Mouse (Mus musculus): Measurements from ENCODE around the gene Atp6v1d.

Gene Atp6v1d

DNA sequence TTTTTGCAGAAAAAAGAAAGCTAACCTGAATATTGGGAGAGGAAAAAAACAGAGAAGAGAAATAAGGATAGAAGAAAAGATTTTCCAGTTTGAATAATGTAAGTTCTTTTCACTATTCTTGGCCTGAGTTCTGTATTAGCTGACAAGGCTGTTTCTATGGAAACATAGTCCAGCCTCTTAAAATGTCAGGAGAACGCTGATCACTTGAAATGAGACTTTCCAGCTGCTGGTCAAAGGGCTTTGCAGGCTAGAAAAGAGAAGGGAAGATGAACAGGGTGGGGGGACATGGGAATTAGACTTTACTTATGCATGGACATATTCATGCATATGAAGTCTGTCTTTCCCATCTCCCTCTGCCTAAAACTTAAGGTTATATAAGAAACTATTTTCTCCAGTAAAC lies 67.2 kb downstream of the Atp6v1d start:
- peak; percentile 10 for DNase-seq (ENCODE audit: low read depth, low spot score)

DNA sequence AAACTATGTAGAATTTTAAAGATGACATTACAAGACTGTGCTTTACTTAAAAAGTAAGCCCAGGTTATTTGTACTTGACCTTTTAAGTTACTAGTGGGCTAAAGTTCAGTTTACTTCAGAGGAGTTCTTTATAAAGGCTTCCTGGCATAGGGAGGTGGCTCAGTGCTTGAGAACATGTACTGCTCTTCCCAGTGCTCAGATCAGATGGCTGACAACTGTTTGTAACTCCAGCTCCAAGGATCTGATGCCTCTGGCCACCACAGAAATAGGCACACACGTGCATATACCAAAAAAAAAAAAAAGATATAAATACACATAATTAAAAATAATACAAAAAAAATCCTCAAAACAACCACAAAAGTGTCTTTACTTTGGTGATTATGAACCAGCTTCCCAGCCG lies 70.6 kb downstream of the Atp6v1d start:
- DNase-seq (ENCODE audit: low read depth, low spot score): no peak
